Mouse (Mus musculus) lung, embryonic 14.5 days (tissue): ENCODE results near the gene Cox17. TPM values are rescaled to one million over a fixed set of nuclear protein-coding genes. Genes with fewer than 3 reads are reported as not detected.

Experiments used
- ATAC-seq: fragments of 200-750 bp; cut with Nextera tagmentation; 2 replicates; pipeline ENCODE4 v1.8.0; 2017; ENCODE audit warnings: mild to moderate bottlenecking, moderate TSS enrichment, moderate library complexity; ENCODE audit not compliant: insufficient read depth
- DNase-seq: peaks from one replicate; pipeline ENCODE4 v3.0.0-alpha.2; 2015
- H3K27ac ChIP-seq: fragments of 300-500 bp; sonication (generic); 2 replicates; pipeline ENCODE4 v1.5.1; 2014; ENCODE audit warnings: low read depth, mild to moderate bottlenecking, moderate library complexity
- H3K27me3 ChIP-seq: fragments of 300-500 bp; sonication (generic); 2 replicates; pipeline ENCODE4 v1.6.1; 2014; ENCODE audit warnings: low read length, control low read depth; ENCODE audit not compliant: insufficient read depth
- H3K36me3 ChIP-seq: fragments of 300-500 bp; sonication (generic); 2 replicates; pipeline ENCODE4 v1.6.1; 2014; ENCODE audit warnings: control low read depth; ENCODE audit not compliant: insufficient read depth
- H3K4me1 ChIP-seq: fragments of 300-500 bp; sonication (generic); 2 replicates; pipeline ENCODE4 v1.6.1; 2014; ENCODE audit warnings: antibody characterized with exemption, control low read depth; ENCODE audit not compliant: insufficient read depth
- H3K4me2 ChIP-seq: fragments of 300-500 bp; sonication (generic); 2 replicates; pipeline ENCODE4 v1.6.1; 2014; ENCODE audit warnings: mild to moderate bottlenecking
- H3K4me3 ChIP-seq: fragments of 300-500 bp; sonication (generic); 2 replicates; pipeline ENCODE4 v1.5.1; 2014; ENCODE audit warnings: low read depth, low read length
- H3K9ac ChIP-seq: fragments of 300-500 bp; sonication (generic); 2 replicates; pipeline ENCODE4 v1.6.1; 2014
- H3K9me3 ChIP-seq: fragments of 300-500 bp; sonication (generic); 2 replicates; pipeline ENCODE4 v1.6.1; 2016; ENCODE audit warnings: low read depth, low read length, control low read depth
- CTCF ChIP-seq: IDR thresholded peaks from 2 replicates; pipeline ENCODE4 v1.5.1; 2016; ENCODE audit warnings: antibody characterized with exemption, low read depth
- WGBS: fragments of 180-500 bp; shearing (Covaris S2); extraction: QIAGEN DNeasy Blood & Tissue Kit; methylation state at CpG from one replicate; pipeline ENCODE4 v1.1.7; 2014; 5-methylcytosine and 5-hydroxymethylcytosine counted together
- polyA plus RNA-seq: library from polyadenylated mRNA; unstranded; fragments of >200 nt; fragmentation: Nextera tagmentation; extraction: Ambion mirVana; gene quantifications from 2 replicates; pipeline ENCODE4 v1.2.1, GENCODE M21; 2014

Cox17 gene
- polyA plus RNA-seq, 1 experiment from 2014 or later = 126 TPM

DNA sequence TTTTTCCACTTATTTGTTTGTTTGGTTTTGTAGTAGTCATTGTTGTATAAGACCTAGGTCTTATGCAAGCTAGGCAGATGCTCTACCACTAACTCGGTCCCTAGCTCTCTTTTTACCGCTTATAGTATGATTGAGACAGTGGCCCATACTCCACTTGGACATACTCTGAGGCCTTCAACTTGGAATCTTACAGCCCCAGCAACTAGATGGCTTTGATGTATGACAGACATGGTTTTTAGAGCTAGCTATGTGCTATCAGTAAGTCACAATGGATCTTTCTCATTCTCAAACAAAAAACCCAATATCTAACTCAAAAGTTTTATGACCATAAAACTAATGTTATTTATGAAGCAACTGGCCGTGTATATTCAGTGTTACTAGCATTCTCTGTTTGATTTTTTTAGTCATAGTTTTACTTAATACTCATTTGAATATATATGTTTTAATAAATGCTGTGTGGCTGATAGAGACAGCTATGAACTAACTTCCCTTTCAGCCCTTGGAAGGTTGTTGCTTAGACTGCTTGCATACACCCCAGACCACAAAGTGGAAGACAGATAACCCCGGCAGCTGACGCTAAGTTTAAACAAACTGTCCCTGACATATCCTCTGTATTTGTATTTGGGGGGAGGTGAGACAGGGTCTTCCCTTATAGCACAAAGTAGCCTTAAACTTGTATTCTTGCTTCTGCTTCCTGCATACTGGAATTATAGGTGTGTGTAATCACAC lies 7.6 kb downstream of the Cox17 start:
- H3K36me3 ChIP-seq = peaks cover 37% of the 10 kb centered on the region
- H3K4me1 ChIP-seq = no peaks in the 10 kb centered on the region
- H3K27ac ChIP-seq = no peak overlapping the region

DNA sequence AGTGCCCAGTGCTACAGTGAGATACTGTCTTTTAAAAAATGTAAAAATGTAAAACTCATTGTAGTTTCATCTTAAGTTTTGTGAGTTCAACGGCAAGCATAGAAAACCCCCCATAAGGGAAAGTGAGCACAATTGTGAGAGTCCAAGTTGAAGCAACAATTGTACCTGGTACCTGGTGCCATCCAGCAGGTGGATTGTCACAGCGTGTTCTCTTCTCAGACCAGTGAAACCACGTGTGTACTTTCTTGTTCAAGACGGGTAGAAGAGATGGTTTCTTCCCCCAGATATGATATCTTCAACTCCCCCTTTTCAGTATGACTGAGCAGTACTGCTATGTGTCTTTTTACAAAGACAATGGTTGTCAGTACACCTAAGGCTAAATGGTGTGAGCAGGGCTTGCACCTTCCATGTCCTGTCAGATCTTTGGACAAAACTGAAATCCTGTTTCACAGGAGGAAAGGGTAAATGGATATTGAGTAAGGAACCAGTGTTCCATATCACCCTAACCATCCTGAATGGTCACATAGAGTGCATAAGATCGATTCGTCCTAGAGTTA lies 11.5 kb downstream of the Cox17 start:
- Histone ChIP-seq H3K27me3 (no peaks in the 10 kb centered on the region), H3K36me3 (peaks cover 10% of the 10 kb centered on the region; the same call in 1 of the 2 replicates), H3K4me2 (no peak overlapping the region), H3K9ac (no peak overlapping the region), H3K9me3 (no peaks in the 10 kb centered on the region), H3K4me3 (no peak overlapping the region), H3K27ac (no peak overlapping the region), H3K4me1 (peaks cover 5% of the 10 kb centered on the region; the same call in 1 of the 2 replicates)
- WGBS = 92% methylated on average over 6 of the region's 6 CpGs
- ATAC-seq = no peak
- TF ChIP-seq CTCF = no peak
- no peak for DNase-seq

More for the DNA sequence above, 7.6 kb downstream of the Cox17 start:
- Histone ChIP-seq H3K9ac (no peak overlapping the region), H3K4me3 (no peak overlapping the region), H3K9me3 (no peaks in the 10 kb centered on the region), H3K27me3 (no peaks in the 10 kb centered on the region), H3K4me2 (no peak overlapping the region)
- ATAC-seq (no peak), DNase-seq (no peak)
- TF ChIP-seq CTCF = no peak
- WGBS = 53% methylated on average over 5 of the region's 5 CpGs

DNA sequence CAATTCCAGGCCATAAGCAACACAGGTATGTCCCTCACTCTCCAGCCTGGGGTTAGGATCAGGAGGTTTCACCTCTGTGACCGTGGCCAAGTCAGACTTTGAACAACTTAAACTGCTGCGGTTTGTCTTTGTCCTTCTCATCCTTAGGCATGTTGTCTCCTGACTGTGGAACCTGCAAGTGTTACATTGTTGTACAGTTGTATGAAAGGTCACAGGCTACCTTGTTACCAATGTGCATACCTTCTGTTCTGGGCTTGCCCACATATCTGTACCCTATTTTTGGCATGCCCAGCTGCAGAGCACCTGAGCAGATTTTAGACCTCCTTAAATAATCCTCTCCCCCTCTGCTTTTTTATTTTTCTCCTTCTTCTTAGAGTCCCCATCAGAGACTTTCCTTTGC lies 12.4 kb downstream of the Cox17 start:
- Histone ChIP-seq H3K4me1 (peaks cover 5% of the 10 kb centered on the region; the same call in 1 of the 2 replicates), H3K4me2 (no peak overlapping the region), H3K27me3 (no peaks in the 10 kb centered on the region), H3K9ac (no peak overlapping the region), H3K27ac (no peak overlapping the region), H3K9me3 (no peaks in the 10 kb centered on the region), H3K4me3 (no peak overlapping the region), H3K36me3 (0 out of 2 replicates have a peak, but pooled peaks cover 6% of the 10 kb centered on the region)
- ATAC-seq = no peak
- WGBS = 83% methylated on average over 2 of the region's 2 CpGs
- no peak for TF ChIP-seq CTCF
- no peak for DNase-seq

DNA sequence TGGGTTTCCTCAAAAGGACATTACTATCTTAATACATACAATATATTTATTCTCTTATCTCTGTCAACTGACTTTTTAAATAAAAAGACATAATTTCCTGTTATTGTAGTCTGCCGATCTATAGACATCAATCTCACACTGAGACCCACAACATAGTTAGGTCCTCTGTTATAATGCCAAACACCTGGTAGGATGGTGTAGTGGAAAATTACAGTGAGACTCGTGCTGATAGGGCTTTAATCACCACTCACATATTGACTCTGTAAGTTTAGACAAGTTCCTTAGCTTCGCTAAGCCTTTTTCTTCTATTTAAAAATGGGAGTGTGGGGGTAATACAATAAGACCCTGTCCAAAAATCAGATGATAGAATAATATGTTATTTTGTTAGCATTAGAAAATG lies 13.1 kb downstream of the Cox17 start:
- no peak overlapping the region for H3K27ac ChIP-seq
- ATAC-seq (no peak), DNase-seq (no peak)
- no peak overlapping the region for H3K9ac ChIP-seq
- H3K27me3 ChIP-seq = no peaks in the 10 kb centered on the region
- H3K4me3 ChIP-seq = no peak overlapping the region
- WGBS = 52% methylated on average over 3 of the region's 3 CpGs
- no peaks in the 10 kb centered on the region for H3K9me3 ChIP-seq
- no peak for TF ChIP-seq CTCF
- no peak overlapping the region for H3K4me2 ChIP-seq
- H3K36me3 ChIP-seq = 0 out of 2 replicates have a peak, but pooled peaks cover 4% of the 10 kb centered on the region
- peaks cover 5% of the 10 kb centered on the region; the same call in 1 of the 2 replicates for H3K4me1 ChIP-seq

DNA sequence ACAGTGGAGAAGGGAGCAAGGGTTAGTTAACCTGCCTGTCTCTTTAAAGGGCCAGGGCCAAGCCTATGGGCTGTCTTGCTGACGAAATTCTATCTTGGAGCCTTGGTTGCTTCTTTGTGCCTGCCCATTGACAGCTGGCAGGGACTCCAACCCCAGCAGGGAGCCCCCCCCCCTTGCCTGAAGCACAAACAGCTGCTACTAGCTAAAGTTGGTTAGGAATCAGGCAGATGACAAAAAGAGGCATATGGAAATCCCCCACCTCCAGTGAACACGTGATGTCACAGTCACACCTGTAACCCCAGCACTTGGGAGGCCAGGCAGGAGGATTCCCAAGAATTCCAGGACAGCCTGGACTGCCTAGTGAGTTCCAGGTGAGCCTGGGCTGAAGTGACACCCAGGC lies 13.5 kb downstream of the Cox17 start:
- ATAC-seq = no peak
- Histone ChIP-seq H3K4me1 (peaks cover 5% of the 10 kb centered on the region; the same call in 1 of the 2 replicates), H3K4me2 (no peak overlapping the region)

DNA sequence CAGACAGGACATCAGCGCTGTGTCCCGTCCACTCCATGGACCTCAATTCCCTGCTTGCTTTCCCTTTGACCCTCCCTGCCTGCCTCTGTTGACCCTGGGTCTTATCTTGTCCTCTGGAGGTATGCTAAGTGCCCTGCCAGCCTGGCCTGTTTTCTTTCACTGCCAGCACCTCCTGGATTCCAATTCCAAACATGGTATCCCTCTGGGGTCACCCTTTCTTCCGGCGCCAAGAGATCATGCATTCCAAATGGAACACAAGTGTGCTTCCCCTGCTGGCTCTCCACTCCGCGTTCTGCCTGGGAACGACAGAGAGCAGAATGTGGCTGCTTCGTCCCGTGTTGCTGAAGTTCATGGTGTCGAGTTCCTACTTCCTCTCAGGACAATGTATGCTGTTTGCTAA lies 15.1 kb downstream of the Cox17 start, which contains the start of gene Popdc2:
Gene Popdc2 (plus strand): TSS at position 277 of the 400 bp plus-strand sequence.
- TF ChIP-seq CTCF = no peak
- peak within 1 kb of the TSS; percentile 65; the same call in 1 of the 2 replicates for H3K27ac ChIP-seq
- peak; percentile 33; the same call in 1 of the 2 replicates for ATAC-seq
- H3K27me3 ChIP-seq = no peaks in the 10 kb centered on the region
- peaks cover 5% of the 10 kb centered on the region; the same call in 1 of the 2 replicates for H3K4me1 ChIP-seq
- DNase-seq = peak; percentile 57
- peak within 1 kb of the TSS; percentile 11; the same call in 1 of the 2 replicates for H3K4me3 ChIP-seq
- WGBS = 10% methylated on average over 10 of the region's 10 CpGs
- peak within 1 kb of the TSS; percentile 42; the same call in 1 of the 2 replicates for H3K9ac ChIP-seq
- H3K9me3 ChIP-seq = no peaks in the 10 kb centered on the region
- 0 out of 2 replicates have a peak, but pooled peaks cover under 1% of the 10 kb centered on the region for H3K36me3 ChIP-seq
- H3K4me2 ChIP-seq = peak within 1 kb of the TSS; percentile 43

More for the DNA sequence above, 13.5 kb downstream of the Cox17 start:
- Histone ChIP-seq H3K27ac (no peak overlapping the region), H3K4me3 (no peak overlapping the region), H3K9ac (no peak overlapping the region), H3K9me3 (no peaks in the 10 kb centered on the region), H3K27me3 (no peaks in the 10 kb centered on the region), H3K36me3 (0 out of 2 replicates have a peak, but pooled peaks cover 4% of the 10 kb centered on the region)
- no peak for DNase-seq
- 25% methylated on average over 2 of the region's 2 CpGs for WGBS
- TF ChIP-seq CTCF = no peak
